Mouse (Mus musculus) forebrain, embryonic 14.5 days (tissue): ENCODE data around the gene Ankrd55. TPM values are rescaled to one million over a fixed set of nuclear protein-coding genes. Genes with fewer than 3 reads are reported as not detected.

Source experiments
- ATAC-seq: fragments of 200-750 bp; cut with Nextera tagmentation; 2 replicates; pipeline ENCODE4 v1.8.0; 2017; ENCODE audit warnings: mild to moderate bottlenecking, moderate library complexity
- DNase-seq: peaks from one replicate; pipeline ENCODE4 v3.0.0-alpha.2; 2015; ENCODE audit warnings: low spot score
- H3K27ac ChIP-seq: fragments of 300-500 bp; sonication (generic); 2 replicates; pipeline ENCODE4 v1.5.1; 2014; ENCODE audit warnings: low read depth, mild to moderate bottlenecking, control low read depth, low read length, moderate library complexity
- H3K27me3 ChIP-seq: fragments of 300-500 bp; sonication (generic); replicated peaks from 2 replicates; pipeline ENCODE4 v1.6.1; 2014; ENCODE audit warnings: low read length, control low read depth, mixed read lengths; ENCODE audit not compliant: control insufficient read depth, insufficient read depth
- H3K36me3 ChIP-seq: fragments of 300-500 bp; sonication (generic); 2 replicates; pipeline ENCODE4 v1.6.1; 2014; ENCODE audit warnings: low read length, control low read depth; ENCODE audit not compliant: control insufficient read depth, insufficient read depth
- H3K4me1 ChIP-seq: fragments of 300-500 bp; sonication (generic); 2 replicates; pipeline ENCODE4 v1.6.1; 2014; ENCODE audit warnings: antibody characterized with exemption, low read length, control low read depth; ENCODE audit not compliant: control insufficient read depth, insufficient read depth
- H3K4me2 ChIP-seq: fragments of 300-500 bp; sonication (generic); 2 replicates; pipeline ENCODE4 v1.6.1; 2014; ENCODE audit warnings: mild to moderate bottlenecking, control low read depth, low read length
- H3K4me3 ChIP-seq: fragments of 300-500 bp; sonication (generic); 2 replicates; pipeline ENCODE4 v1.5.1; 2014; ENCODE audit warnings: low read depth, low read length, control low read depth
- H3K9ac ChIP-seq: fragments of 300-500 bp; sonication (generic); 2 replicates; pipeline ENCODE4 v1.6.1; 2014; ENCODE audit warnings: mild to moderate bottlenecking, low read length, control low read depth, moderate library complexity
- H3K9me3 ChIP-seq: fragments of 300-500 bp; sonication (generic); replicated peaks from 2 replicates; pipeline ENCODE4 v1.6.1; 2016; ENCODE audit warnings: low read length, control low read depth, mixed read lengths; ENCODE audit not compliant: control insufficient read depth
- WGBS: fragments of 180-500 bp; shearing (Covaris S2); extraction: QIAGEN DNeasy Blood & Tissue Kit; methylation state at CpG from one replicate; pipeline ENCODE4 v1.1.7; 2014; 5-methylcytosine and 5-hydroxymethylcytosine counted together
- polyA plus RNA-seq: library from polyadenylated mRNA; unstranded; fragments of >200 nt; fragmentation: Nextera tagmentation; extraction: Ambion mirVana; gene quantifications from 2 replicates; pipeline ENCODE4 v1.2.1, GENCODE M21; 2014

The Ankrd55 gene
- polyA plus RNA-seq, 1 experiment from 2014 or later: 2.6 TPM

- Histone ChIP-seq H3K9ac (no peak overlapping the region), H3K4me3 (no peak overlapping the region), H3K4me1 (no peaks in the 10 kb centered on the region), H3K4me2 (no peak overlapping the region), H3K36me3 (no peaks in the 10 kb centered on the region), H3K9me3 (no peaks in the 10 kb centered on the region), H3K27me3 (no peaks in the 10 kb centered on the region), H3K27ac (no peak overlapping the region)
- DNase-seq: no peak
- no peak for ATAC-seq
- 89% methylated on average over 4 of the region's 4 CpGs for WGBS
Observed at GRCm38 (mm10) chr13:112366321-112367029, 78.2 kb downstream of the Ankrd55 start.

GRCm38 (mm10) chr13:112371729-112372128 is 83.5 kb downstream of the Ankrd55 start:
- Histone ChIP-seq H3K4me2 (no peak overlapping the region), H3K4me1 (0 out of 2 replicates have a peak, but pooled peaks cover 2% of the 10 kb centered on the region), H3K4me3 (no peak overlapping the region), H3K36me3 (no peaks in the 10 kb centered on the region), H3K27ac (no peak overlapping the region), H3K9me3 (no peaks in the 10 kb centered on the region), H3K27me3 (no peaks in the 10 kb centered on the region), H3K9ac (no peak overlapping the region)
- DNase-seq: no peak
- ATAC-seq: no peak
- WGBS: 93% methylated on average over 4 of the region's 4 CpGs

GRCm38 (mm10) chr13:112375766-112376165 is 87.5 kb downstream of the Ankrd55 start:
- 20% methylated on average over 8 of the region's 8 CpGs for WGBS
- Histone ChIP-seq H3K9me3 (no peaks in the 10 kb centered on the region), H3K4me2 (no peak overlapping the region), H3K27ac (no peak overlapping the region), H3K4me1 (0 out of 2 replicates have a peak, but pooled peaks cover 2% of the 10 kb centered on the region), H3K27me3 (no peaks in the 10 kb centered on the region), H3K36me3 (no peaks in the 10 kb centered on the region), H3K9ac (no peak overlapping the region), H3K4me3 (no peak overlapping the region)
- peak; percentile 71 for DNase-seq
- peak; percentile 71 for ATAC-seq

GRCm38 (mm10) chr13:112378782-112379305 is 90.6 kb downstream of the Ankrd55 start:
- H3K27me3 ChIP-seq: no peaks in the 10 kb centered on the region
- no peaks in the 10 kb centered on the region for H3K36me3 ChIP-seq
- H3K9me3 ChIP-seq: no peaks in the 10 kb centered on the region
- no peak for ATAC-seq
- DNase-seq: no peak
- WGBS: 85% methylated on average over 9 of the region's 9 CpGs
- H3K4me1 ChIP-seq: 0 out of 2 replicates have a peak, but pooled peaks cover 2% of the 10 kb centered on the region
- H3K27ac ChIP-seq: no peak overlapping the region
- no peak overlapping the region for H3K9ac ChIP-seq
- H3K4me3 ChIP-seq: no peak overlapping the region
- no peak overlapping the region for H3K4me2 ChIP-seq

GRCm38 (mm10) chr13:112381476-112381875 is 93.2 kb downstream of the Ankrd55 start:
- Histone ChIP-seq H3K27me3 (no peaks in the 10 kb centered on the region), H3K4me2 (no peak overlapping the region), H3K27ac (no peak overlapping the region), H3K36me3 (no peaks in the 10 kb centered on the region), H3K4me3 (no peak overlapping the region), H3K9me3 (no peaks in the 10 kb centered on the region), H3K9ac (no peak overlapping the region), H3K4me1 (no peaks in the 10 kb centered on the region; the same call in 1 of the 2 replicates)
- no peak for ATAC-seq
- WGBS: 64% methylated on average over 2 of the region's 2 CpGs
- no peak for DNase-seq

- Histone ChIP-seq H3K36me3 (no peaks in the 10 kb centered on the region), H3K9me3 (no peaks in the 10 kb centered on the region), H3K9ac (no peak overlapping the region), H3K27me3 (no peaks in the 10 kb centered on the region), H3K27ac (no peak overlapping the region), H3K4me2 (no peak overlapping the region), H3K4me3 (no peak overlapping the region), H3K4me1 (no peaks in the 10 kb centered on the region; the same call in 1 of the 2 replicates)
- 79% methylated on average over 4 of the region's 4 CpGs for WGBS
- DNase-seq (no peak), ATAC-seq (no peak)
Observed at GRCm38 (mm10) chr13:112382457-112382856, 94.2 kb downstream of the Ankrd55 start.

- 74% methylated on average over 3 of the region's 3 CpGs for WGBS
- Histone ChIP-seq H3K4me1 (no peaks in the 10 kb centered on the region; the same call in 1 of the 2 replicates), H3K9ac (no peak overlapping the region), H3K4me2 (no peak overlapping the region), H3K36me3 (no peaks in the 10 kb centered on the region), H3K27me3 (no peaks in the 10 kb centered on the region), H3K27ac (no peak overlapping the region), H3K9me3 (no peaks in the 10 kb centered on the region), H3K4me3 (no peak overlapping the region)
- no peak for ATAC-seq
- no peak for DNase-seq
Observed at GRCm38 (mm10) chr13:112382956-112383355, 94.7 kb downstream of the Ankrd55 start.

GRCm38 (mm10) chr13:112383941-112384659 is 95.8 kb downstream of the Ankrd55 start:
- WGBS: 71% methylated on average over 11 of the region's 11 CpGs
- ATAC-seq (no peak), DNase-seq (peak; percentile 55)
- Histone ChIP-seq H3K9ac (no peak overlapping the region), H3K4me3 (no peak overlapping the region), H3K36me3 (no peaks in the 10 kb centered on the region), H3K27ac (no peak overlapping the region), H3K9me3 (no peaks in the 10 kb centered on the region), H3K4me2 (no peak overlapping the region), H3K4me1 (no peaks in the 10 kb centered on the region; the same call in 1 of the 2 replicates), H3K27me3 (no peaks in the 10 kb centered on the region)

GRCm38 (mm10) chr13:112385040-112385439 is 96.8 kb downstream of the Ankrd55 start:
- no peak overlapping the region for H3K4me3 ChIP-seq
- H3K4me1 ChIP-seq: no peaks in the 10 kb centered on the region; the same call in 1 of the 2 replicates
- no peaks in the 10 kb centered on the region for H3K9me3 ChIP-seq
- H3K9ac ChIP-seq: no peak overlapping the region
- 93% methylated on average over 9 of the region's 9 CpGs for WGBS
- no peak overlapping the region for H3K4me2 ChIP-seq
- DNase-seq: no peak
- no peak overlapping the region for H3K27ac ChIP-seq
- H3K27me3 ChIP-seq: no peaks in the 10 kb centered on the region
- H3K36me3 ChIP-seq: no peaks in the 10 kb centered on the region
- ATAC-seq: no peak
